Mouse (Mus musculus): ENCODE results near the gene Gfm1. TPM values are rescaled to one million over a fixed set of nuclear protein-coding genes. Genes with fewer than 3 reads are reported as not detected.

Gene Gfm1
- polyA plus RNA-seq, 1 experiment from 2014 or later = 61.9 TPM

DNA sequence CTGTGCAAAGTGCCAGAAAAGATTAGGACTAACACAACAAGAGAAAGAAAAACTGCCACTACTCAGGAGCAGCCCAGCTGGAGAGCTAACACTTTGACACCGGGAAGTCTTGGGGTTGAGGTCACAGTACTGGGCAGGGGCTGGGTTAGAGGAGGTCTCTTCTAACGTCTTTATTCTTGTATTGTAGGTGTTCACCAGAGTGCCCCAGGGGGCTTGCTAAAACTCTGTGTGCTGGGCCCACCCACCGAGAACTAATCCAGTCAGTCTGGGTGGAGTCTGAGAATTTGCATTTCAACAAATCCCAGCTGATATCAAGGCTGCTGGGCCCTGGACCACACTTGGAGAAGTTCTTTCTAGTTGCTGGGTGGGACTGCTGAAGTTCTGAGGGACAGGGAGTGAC lies 74.0 kb downstream of the Gfm1 start:
- Histone ChIP-seq H3K9me3 (replicated peaks) (no peaks in the 10 kb centered on the region), H3K27ac (no peak overlapping the region), H3K36me3 (no peaks in the 10 kb centered on the region), H3K4me1 (peaks cover 16% of the 10 kb centered on the region), H3K27me3 (ENCODE audit: low read depth, poor library complexity, severe bottlenecking) (no peaks in the 10 kb centered on the region), H3K4me3 (no peak overlapping the region)
- no peak for DNase-seq (ENCODE audit: low spot score)
- WGBS = 16% methylated on average over 3 of the region's 3 CpGs

DNA sequence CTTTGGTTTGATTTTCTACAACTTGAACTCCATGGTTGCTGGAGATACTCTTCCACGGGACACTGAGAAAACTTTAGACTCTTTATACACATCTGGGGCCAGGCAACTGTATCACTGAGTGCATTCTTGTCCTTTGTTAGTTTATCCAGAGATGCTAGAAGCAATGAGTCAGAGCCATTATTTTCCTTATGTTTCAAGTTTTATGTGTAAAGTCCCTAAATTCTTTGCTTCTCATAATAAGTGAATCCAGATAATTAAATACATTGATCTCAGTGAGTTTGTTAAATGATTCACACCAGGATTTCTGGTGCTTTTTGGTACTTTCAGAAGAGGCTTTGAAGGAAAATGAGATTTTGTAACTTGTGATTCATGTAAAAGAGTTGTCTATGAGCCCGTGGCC lies 75.4 kb downstream of the Gfm1 start:
- Histone ChIP-seq H3K4me3 (no peak overlapping the region), H3K4me1 (peaks cover 16% of the 10 kb centered on the region), H3K27ac (no peak overlapping the region), H3K9me3 (replicated peaks) (no peaks in the 10 kb centered on the region), H3K36me3 (no peaks in the 10 kb centered on the region), H3K27me3 (ENCODE audit: low read depth, poor library complexity, severe bottlenecking) (no peaks in the 10 kb centered on the region)
- WGBS = 91% methylated on average over 2 of the region's 2 CpGs
- DNase-seq (ENCODE audit: low spot score) = no peak

GRCm38 (mm10) chr3:67508216-67508892 lies 78.5 kb downstream of the Gfm1 start:
- Histone ChIP-seq H3K27ac (peak overlapping the region; percentile 25; the same call in 1 of the 2 replicates), H3K9me3 (replicated peaks) (no peaks in the 10 kb centered on the region), H3K27me3 (ENCODE audit: low read depth, poor library complexity, severe bottlenecking) (peaks cover 1% of the 10 kb centered on the region; the same call in 1 of the 2 replicates), H3K36me3 (no peaks in the 10 kb centered on the region), H3K4me1 (peaks cover 16% of the 10 kb centered on the region), H3K4me3 (no peak overlapping the region)
- DNase-seq (ENCODE audit: low spot score) = no peak
- WGBS = 86% methylated on average over 10 of the region's 10 CpGs

GRCm38 (mm10) chr3:67512807-67513206 lies 82.9 kb downstream of the Gfm1 start:
- Histone ChIP-seq H3K27ac (no peak overlapping the region), H3K4me1 (peaks cover 16% of the 10 kb centered on the region), H3K27me3 (ENCODE audit: low read depth, poor library complexity, severe bottlenecking) (peaks cover 42% of the 10 kb centered on the region), H3K36me3 (no peaks in the 10 kb centered on the region), H3K4me3 (no peak overlapping the region), H3K9me3 (replicated peaks) (no peaks in the 10 kb centered on the region)
- DNase-seq (ENCODE audit: low spot score) = peak; percentile 74
- WGBS = 2% methylated on average over 5 of the region's 5 CpGs

- Histone ChIP-seq H3K27ac (peak overlapping the region; percentile 74), H3K9me3 (replicated peaks) (no peaks in the 10 kb centered on the region), H3K4me1 (peaks cover 12% of the 10 kb centered on the region), H3K4me3 (peak overlapping the region; percentile 60), H3K27me3 (ENCODE audit: low read depth, poor library complexity, severe bottlenecking) (peaks cover 48% of the 10 kb centered on the region), H3K36me3 (no peaks in the 10 kb centered on the region)
- DNase-seq (ENCODE audit: low spot score) = peak; percentile 40
- WGBS = 10% methylated on average over 40 of the region's 40 CpGs
Measured at GRCm38 (mm10) chr3:67514801-67515273, 84.9 kb downstream of the Gfm1 start.

DNA sequence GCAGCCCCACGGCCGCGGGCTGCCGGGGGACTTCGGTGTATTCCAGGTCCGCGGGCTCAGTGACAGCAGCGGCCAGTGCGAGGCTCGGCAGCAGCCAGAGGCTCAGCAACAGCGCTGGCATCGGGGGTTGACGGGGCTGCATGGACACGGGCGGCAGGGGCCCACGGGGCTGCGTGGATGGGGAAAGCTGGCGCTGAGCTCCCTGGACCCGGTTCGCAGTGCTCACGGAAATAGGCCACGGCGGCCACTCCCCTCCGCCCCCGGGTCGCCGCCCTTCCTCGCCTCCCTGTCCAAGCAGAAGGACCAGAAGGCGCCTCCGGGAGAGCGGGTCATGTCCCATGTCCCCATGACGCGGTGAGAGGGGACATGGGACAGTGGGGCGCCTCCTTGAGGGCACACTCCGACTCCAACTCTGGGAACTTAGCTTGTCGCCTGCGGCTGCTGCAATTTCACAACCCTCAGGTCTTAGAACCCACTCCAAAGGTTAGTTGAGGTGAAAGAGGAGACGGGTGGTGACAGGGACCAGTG lies 85.4 kb downstream of the Gfm1 start, which contains the start of gene Rarres1:
TSS of gene Rarres1 (minus strand) at position 250 of the 528 bp plus-strand sequence.
- Histone ChIP-seq H3K36me3 (no peaks in the 10 kb centered on the region), H3K4me3 (peak within 1 kb of the TSS; percentile 60), H3K4me1 (peaks cover 12% of the 10 kb centered on the region), H3K27ac (peak within 1 kb of the TSS; percentile 74), H3K27me3 (ENCODE audit: low read depth, poor library complexity, severe bottlenecking) (peaks cover 48% of the 10 kb centered on the region), H3K9me3 (replicated peaks) (no peaks in the 10 kb centered on the region)
- peak; percentile 59 for DNase-seq (ENCODE audit: low spot score)
- 4% methylated on average over 38 of the region's 38 CpGs for WGBS

GRCm38 (mm10) chr3:67520568-67521143 lies 90.8 kb downstream of the Gfm1 start:
- Histone ChIP-seq H3K36me3 (no peaks in the 10 kb centered on the region), H3K27me3 (ENCODE audit: low read depth, poor library complexity, severe bottlenecking) (peaks cover 23% of the 10 kb centered on the region), H3K4me1 (peaks cover 17% of the 10 kb centered on the region), H3K4me3 (no peak overlapping the region), H3K9me3 (replicated peaks) (no peaks in the 10 kb centered on the region), H3K27ac (no peak overlapping the region)
- DNase-seq (ENCODE audit: low spot score) = no peak
- WGBS = 87% methylated on average over 5 of the region's 5 CpGs

GRCm38 (mm10) chr3:67522709-67523108 lies 92.8 kb downstream of the Gfm1 start:
- Histone ChIP-seq H3K9me3 (replicated peaks) (no peaks in the 10 kb centered on the region), H3K4me1 (0 out of 2 replicates have a peak, but pooled peaks cover 16% of the 10 kb centered on the region), H3K27ac (no peak overlapping the region), H3K4me3 (no peak overlapping the region), H3K36me3 (no peaks in the 10 kb centered on the region), H3K27me3 (ENCODE audit: low read depth, poor library complexity, severe bottlenecking) (0 out of 2 replicates have a peak, but pooled peaks cover 6% of the 10 kb centered on the region)
- no peak for DNase-seq (ENCODE audit: low spot score)
- WGBS = 88% methylated on average over 8 of the region's 8 CpGs

- DNase-seq (ENCODE audit: low spot score) = no peak
- H3K4me1 ChIP-seq = 0 out of 2 replicates have a peak, but pooled peaks cover 16% of the 10 kb centered on the region
- 77% methylated on average over 6 of the region's 6 CpGs for WGBS
Measured at GRCm38 (mm10) chr3:67524768-67525167, 94.9 kb downstream of the Gfm1 start.

More at GRCm38 (mm10) chr3:67524768-67525167, 94.9 kb downstream of the Gfm1 start:
- H3K27me3 ChIP-seq (ENCODE audit: low read depth, poor library complexity, severe bottlenecking) = no peaks in the 10 kb centered on the region
- no peak overlapping the region for H3K27ac ChIP-seq
- H3K9me3 ChIP-seq (replicated peaks) = no peaks in the 10 kb centered on the region
- no peaks in the 10 kb centered on the region for H3K36me3 ChIP-seq
- H3K4me3 ChIP-seq = no peak overlapping the region

Other genes starting within 250 kb of the Gfm1 start
- 22.2 and 23.3 TPM in 2 replicates for gene Mlf1, start 56.0 kb upstream of the Gfm1 start, polyA plus RNA-seq (2016; fragmentation: Nextera tagmentation; extraction: Ambion mirVana)
- not detected in 2 replicates for gene Gm17402, start 54.9 kb upstream of the Gfm1 start, polyA plus RNA-seq (2016; fragmentation: Nextera tagmentation; extraction: Ambion mirVana)
- 70.5 and 97.8 TPM in 2 replicates for gene Lxn, start 33.8 kb downstream of the Gfm1 start, polyA plus RNA-seq (2016; fragmentation: Nextera tagmentation; extraction: Ambion mirVana)
- 0.95 and 5.5 TPM in 2 replicates for gene Rarres1, start 85.4 kb downstream of the Gfm1 start, polyA plus RNA-seq (2016; fragmentation: Nextera tagmentation; extraction: Ambion mirVana)
- gene Mfsd1, start 152.6 kb downstream of the Gfm1 start, polyA plus RNA-seq (2016; fragmentation: Nextera tagmentation; extraction: Ambion mirVana) = 59.7 and 61.5 TPM in 2 replicates

Data from limb, embryonic 10.5 days (tissue).